Mouse (Mus musculus): ENCODE data around the gene Parp1.
"Not testable (repeated sequence)": the region's sequence is repeated elsewhere in the genome, so short reads cannot be mapped to it uniquely, and the experiment has no call there.

Parp1 gene

DNA sequence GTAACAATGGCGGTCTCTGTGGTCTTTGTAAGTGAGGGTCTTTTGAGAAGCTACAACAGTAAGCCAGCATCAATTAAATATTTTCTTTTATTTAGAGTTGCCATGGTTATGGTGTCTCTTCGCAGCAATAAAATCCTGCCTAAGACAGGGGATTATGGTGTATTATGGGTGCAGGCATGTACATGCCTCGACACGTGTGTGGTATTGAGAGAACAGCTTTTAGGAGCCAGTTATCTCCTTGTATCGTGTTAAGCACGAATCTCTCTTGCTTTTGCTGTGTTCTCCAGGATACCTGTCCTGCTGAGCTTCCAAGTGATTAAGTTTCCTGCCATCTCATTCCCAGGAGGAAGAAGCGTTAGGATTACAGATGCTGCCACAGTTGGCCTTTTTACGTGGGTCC is 9.3 kb upstream of the Parp1 start:
- DNase-seq (ENCODE audit: extremely low read depth, low read depth): no peak

- DNase-seq (ENCODE audit: extremely low read depth, low read depth): no peak
Observed at GRCm38 (mm10) chr1:180561187-180561586, 7.5 kb upstream of the Parp1 start.

- DNase-seq (ENCODE audit: extremely low read depth, low read depth): no peak
Observed at GRCm38 (mm10) chr1:180564885-180565284, 3.8 kb upstream of the Parp1 start.

DNA sequence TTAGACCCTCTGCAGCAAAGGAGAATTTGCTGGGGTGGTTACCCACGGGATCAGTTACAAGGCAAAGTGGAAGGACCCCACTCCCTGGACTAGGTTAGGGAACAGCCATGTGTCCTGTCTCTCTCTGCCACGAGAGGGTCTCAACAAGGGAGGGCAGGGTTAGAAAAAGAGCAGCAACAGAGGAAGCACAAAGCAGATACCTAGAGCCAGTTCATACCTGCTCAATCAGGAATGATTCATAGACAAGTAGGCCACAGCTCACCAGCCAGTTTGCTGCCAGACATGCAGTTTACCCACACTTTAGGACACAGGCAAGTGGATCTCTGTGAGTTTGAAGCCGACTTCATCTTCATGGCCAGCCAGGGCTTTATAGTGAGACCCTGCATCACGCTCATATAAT is 963 bp upstream of the Parp1 start:
- no peak for DNase-seq (ENCODE audit: extremely low read depth, low read depth)

- DNase-seq (ENCODE audit: extremely low read depth, low read depth): no peak
Observed at GRCm38 (mm10) chr1:180568248-180568647, 476 bp upstream of the Parp1 start.

DNA sequence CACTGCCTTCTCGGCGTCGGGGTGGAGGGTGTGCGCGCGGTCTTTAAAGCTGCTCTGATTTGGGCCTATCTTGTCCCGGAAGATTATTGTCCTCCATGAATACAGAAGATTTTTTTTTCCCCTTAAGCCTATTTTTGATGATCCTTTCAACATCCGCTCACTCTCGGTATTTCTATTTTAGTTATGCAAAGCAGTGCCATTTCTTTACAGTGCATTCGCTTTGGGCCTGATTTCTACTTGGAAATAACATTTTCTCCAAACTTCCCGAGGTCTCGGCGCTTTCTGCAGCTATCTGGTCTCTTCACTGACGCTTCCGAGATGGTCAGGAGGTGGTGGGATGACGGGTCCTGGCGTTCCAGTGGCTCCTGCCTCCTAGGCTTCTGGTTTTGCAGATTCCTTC is 729 bp downstream of the Parp1 start:
- peak; percentile 11 for DNase-seq (ENCODE audit: extremely low read depth, low read depth)

DNA sequence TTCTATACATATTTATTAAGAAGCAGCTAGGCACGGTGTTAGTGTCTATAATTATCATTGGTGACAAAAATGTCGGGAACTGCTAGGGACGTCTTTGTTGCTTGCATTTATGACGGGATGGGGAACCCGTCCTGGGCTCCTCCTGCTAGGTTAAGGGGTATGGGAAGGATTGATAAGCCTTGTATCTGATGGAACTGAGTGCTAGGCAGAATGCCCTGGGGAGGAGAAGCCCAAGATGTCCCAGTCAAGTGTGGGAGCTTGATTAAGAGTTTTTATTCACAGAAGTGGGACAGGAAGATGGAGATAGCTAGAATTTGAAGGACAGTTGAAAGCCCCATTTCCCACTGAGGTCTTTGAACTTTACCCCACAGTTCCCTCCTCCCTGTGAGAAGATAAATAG is 1.5 kb downstream of the Parp1 start:
- peak; percentile 68 for DNase-seq (ENCODE audit: extremely low read depth, low read depth)

DNA sequence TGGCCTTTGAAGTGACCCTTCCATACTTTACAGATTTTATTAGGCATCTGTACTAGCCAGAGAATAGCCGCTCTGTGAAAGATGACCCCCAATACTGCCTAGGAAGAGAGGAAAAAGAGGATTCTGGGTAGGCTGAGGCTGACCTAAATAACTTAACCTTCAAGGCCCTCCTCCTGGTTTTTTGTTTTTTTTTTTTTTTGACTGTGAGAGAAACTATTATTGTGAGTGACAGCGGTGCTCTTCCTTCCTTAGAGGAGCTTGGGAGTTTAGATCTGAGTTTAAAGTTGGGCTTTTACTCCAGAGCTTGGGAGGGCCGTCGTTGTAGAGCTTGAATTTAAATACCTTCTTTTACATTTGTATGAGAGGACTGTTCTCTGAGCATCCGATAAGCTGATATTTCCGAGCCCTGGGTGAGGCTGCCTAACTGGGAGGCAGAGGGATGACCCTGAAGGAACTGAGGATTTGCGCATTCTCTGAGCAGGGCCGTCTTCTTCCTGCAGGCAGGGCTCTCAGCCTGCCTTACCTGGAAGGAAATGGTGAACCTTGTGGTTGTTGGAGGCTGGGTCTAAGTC is 2.4 kb downstream of the Parp1 start:
- no peak for DNase-seq (ENCODE audit: extremely low read depth, low read depth)

DNA sequence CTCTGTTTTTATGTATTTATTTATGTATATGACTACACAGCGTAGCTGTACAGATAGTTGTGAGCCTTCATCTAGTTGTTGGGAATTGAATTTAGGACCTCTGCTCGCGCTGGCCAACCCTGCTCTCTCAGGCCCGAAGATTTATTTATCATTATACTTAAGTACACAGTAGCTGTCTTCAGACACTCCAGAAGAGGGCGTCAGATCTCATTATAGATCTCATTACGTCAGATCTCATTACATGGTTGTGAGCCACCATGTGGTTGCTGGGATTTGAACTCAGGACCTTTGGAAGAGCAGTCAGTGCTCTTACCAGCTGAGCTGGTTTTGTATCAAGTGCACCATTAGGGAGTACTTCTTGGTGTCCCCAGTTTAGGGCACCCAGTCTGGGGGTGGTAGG is 3.0 kb downstream of the Parp1 start:
- not testable (repeated sequence) for DNase-seq (ENCODE audit: extremely low read depth, low read depth)

DNA sequence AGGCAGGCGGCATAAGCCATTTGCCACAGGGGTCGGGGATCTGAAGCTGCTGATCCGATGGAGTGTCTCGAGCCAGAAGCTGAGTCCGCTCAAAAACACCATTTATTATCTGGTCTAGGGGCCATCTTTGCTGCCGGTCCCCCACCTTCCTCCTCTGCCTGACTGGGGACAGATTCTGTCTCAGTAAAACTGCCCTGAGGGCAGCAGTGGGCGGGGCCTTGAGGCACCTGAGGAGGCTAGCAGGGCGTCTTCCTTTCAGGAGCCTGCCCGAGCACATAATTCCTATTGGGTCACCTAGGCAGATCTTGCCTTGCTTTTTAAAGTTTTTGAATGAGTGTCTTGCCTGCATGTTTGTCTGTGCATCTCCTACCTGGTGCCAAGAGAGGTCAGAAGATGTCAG is 3.4 kb downstream of the Parp1 start:
- no peak for DNase-seq (ENCODE audit: extremely low read depth, low read depth)

GRCm38 (mm10) chr1:180576524-180576923 is 7.8 kb downstream of the Parp1 start:
- no peak for DNase-seq (ENCODE audit: extremely low read depth, low read depth)

DNA sequence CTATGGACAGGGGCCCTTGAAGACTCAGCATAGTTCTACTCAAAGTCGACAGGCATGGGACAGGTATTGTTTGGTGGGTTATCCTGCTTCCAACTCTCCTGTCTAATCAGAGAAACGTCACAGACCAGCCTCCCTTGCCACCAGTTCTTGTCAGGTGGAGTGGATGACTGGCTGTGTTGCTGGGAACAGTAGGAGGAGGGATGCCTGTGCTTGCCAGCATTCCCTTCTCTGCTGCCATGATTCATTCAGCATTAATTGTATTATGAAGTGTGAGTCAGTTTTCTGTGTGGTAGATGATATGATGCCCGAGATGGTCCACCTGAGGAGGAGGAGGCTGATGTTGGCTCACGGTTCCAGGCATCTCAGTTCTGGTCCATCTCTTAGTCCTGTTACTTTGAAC is 9.1 kb downstream of the Parp1 start:
- DNase-seq (ENCODE audit: extremely low read depth, low read depth): no peak

GRCm38 (mm10) chr1:180587792-180588442 is 19.2 kb downstream of the Parp1 start:
- DNase-seq (ENCODE audit: extremely low read depth, low read depth): no peak

GRCm38 (mm10) chr1:180600578-180600977 is 31.9 kb downstream of the Parp1 start:
- DNase-seq (ENCODE audit: extremely low read depth, low read depth): no peak

- no peak for DNase-seq (ENCODE audit: extremely low read depth, low read depth)
Observed at GRCm38 (mm10) chr1:180601806-180602205, 33.1 kb downstream of the Parp1 start.

DNA sequence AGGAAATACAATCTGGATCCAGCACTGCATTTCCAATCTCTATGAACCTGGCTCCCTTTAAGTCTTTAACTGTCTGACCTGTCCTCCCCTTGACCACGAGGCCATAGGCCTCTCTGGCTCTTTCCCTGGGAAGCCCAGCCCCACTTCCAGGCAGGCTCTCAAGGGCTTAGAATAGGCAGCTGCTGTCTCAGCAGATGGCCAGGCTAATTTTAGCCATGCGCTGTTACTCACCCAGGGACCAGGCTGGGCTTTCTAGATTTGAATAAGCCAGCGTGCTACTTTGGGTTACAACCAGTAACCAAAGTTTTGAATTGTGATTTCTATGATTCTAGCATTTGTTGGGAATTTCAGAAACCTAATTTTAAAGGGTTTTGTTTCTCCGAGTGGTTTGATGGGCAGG is 35.9 kb downstream of the Parp1 start:
- no peak for DNase-seq (ENCODE audit: extremely low read depth, low read depth)

DNA sequence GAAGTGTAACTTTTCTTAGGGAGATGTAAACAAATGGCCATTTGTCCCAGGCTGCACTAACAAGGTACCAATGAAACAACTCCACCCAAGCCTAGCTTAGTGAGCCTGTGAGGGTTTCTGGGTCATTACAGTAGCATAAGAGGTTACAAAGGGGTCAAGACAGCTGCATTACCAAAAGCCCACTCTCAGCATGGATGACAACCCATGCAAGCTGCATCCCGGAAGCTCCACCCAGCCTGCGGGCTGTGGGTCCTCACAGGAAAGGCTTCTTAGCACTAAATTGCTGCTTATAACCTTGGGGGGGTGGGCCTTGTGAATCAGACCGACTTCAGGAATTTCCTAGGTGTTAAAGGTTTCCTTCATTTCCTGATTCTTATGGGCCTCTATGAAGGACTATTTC is 37.4 kb downstream of the Parp1 start:
- no peak for DNase-seq (ENCODE audit: extremely low read depth, low read depth)

DNA sequence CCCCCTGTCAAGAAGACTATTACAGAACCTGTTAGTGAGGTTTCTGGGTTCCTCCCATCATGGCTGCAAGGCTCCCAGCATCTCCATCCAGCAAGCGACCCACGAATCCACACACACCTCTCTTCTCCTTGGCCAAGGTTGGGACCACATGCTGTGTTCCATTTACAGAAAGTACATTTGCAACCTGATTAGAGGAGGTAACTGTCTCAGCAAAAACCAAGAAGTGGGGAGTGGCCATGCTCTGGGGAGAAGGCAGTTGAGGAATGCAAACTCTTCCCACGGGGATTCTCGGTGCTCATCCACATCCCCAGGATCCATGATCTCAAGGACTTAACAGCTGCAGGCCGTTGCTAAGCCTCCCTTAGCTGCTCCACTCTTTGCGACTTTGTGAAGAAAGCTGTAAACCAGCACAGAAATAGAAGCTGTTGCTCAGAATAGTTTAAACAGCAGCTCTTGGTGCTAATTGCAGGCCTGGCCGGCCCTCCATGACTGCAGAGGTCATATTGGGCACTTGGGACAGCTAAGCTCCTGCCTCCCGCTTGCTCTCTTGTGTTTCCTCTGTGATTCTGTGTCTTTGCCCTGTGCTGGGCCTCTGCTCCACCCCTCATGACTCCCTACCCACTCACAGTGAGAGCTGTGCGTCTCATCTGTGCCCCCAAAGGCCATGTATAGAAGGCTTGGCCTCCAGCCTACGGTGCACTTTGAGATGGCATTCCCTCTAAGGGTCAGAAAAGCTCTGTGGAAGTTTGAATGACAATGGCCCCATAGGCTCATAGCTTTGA is 38.3 kb downstream of the Parp1 start:
- no peak for DNase-seq (ENCODE audit: extremely low read depth, low read depth)

GRCm38 (mm10) chr1:180607578-180607879 is 38.8 kb downstream of the Parp1 start:
- no peak for DNase-seq (ENCODE audit: extremely low read depth, low read depth)

GRCm38 (mm10) chr1:180611842-180612241 is 43.1 kb downstream of the Parp1 start:
- DNase-seq (ENCODE audit: extremely low read depth, low read depth): not testable (repeated sequence)

GRCm38 (mm10) chr1:180616762-180617161 is 48.0 kb downstream of the Parp1 start:
- DNase-seq (ENCODE audit: extremely low read depth, low read depth): no peak

DNA sequence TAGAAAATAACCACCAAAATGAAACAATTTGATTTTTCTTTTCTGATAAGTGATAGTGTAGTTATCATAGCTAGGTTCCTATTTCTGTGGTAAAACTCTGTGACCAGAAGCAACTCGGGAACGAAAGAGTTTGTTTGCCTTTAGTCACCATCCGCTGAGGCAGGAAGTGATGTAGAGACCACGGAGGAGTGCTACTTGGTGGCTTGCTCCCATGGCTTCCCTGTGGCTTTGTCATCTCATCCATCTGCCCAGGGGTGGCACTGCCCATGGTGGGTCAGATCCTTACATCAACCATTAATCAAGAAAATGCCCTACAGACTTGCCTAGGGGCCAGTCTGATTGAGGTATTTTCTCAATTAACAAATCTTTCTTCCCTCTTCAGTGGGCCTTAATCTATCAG is 53.7 kb downstream of the Parp1 start:
- no peak for DNase-seq (ENCODE audit: extremely low read depth, low read depth)

DNA sequence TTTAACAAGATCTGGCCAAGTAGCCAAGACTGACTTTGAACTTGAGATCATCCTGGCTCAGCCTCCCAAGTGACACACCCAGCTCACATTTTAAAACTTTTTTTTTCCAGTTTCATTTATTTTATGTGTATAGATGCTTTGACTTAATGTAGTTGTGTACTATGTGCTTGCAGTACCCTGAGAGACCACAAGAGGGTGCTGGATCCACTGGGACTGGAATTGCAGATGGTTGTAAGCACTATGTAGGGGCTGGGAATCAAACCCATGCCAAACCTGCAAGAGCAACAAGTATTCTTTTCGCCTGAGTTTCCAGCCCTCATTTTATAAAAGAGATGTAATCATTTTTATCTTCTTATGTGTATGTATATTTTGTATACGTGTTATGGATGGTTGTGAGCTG is 55.2 kb downstream of the Parp1 start:
- DNase-seq (ENCODE audit: extremely low read depth, low read depth): no peak
